Mouse (Mus musculus) B cell, adult 2 months (primary cell): ENCODE results near the gene Dhrs7c.

Source experiments
- DNase-seq, 2 experiments: peaks; one replicate each; pipeline ENCODE4 v3.0.0; 2022

Gene Dhrs7c

DNA sequence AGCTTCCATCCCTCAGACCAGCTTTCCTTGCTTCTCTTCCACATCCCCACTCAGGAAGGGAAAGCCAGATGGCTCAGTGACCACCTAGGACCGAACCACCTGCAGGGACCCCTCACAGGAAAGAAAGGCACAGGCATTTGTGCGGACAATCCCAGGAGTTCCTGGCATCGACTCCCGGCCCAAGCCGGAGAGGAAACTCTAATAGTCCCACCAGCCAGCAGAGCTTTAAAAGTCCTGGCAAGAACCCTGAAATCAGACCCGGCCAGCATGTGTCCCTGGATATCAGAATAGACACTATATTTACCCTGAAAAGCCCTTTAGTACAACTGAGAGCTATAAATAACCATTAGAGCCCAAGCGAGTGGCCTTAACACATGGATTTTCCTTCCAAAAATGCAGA is at the start of gene Dhrs7c:
TSS of gene Dhrs7c (plus strand) at position 257 of the 400 bp plus-strand sequence.
- DNase-seq: no peak

GRCm38 (mm10) chr11:67756287-67756686 is 41.7 kb upstream of the Dhrs7c start:
- no peak for DNase-seq

GRCm38 (mm10) chr11:67757373-67758167 is 40.4 kb upstream of the Dhrs7c start:
- no peak for DNase-seq

- no peak for DNase-seq
Measured at GRCm38 (mm10) chr11:67771053-67771452, 26.9 kb upstream of the Dhrs7c start, which contains the start of gene Glp2r. Gene Glp2r, minus strand, starts transcription at chr11:67771153.

- DNase-seq: no peak
Measured at GRCm38 (mm10) chr11:67771691-67772090, 26.3 kb upstream of the Dhrs7c start.

GRCm38 (mm10) chr11:67772577-67772976 is 25.4 kb upstream of the Dhrs7c start:
- DNase-seq: no peak

GRCm38 (mm10) chr11:67774379-67774778 is 23.6 kb upstream of the Dhrs7c start, which contains the start of gene Gsg1l2:
Gene Gsg1l2, plus strand, starts transcription at chr11:67774608.
- no peak for DNase-seq

- no peak for DNase-seq
Measured at GRCm38 (mm10) chr11:67790182-67790581, 7.8 kb upstream of the Dhrs7c start.

DNA sequence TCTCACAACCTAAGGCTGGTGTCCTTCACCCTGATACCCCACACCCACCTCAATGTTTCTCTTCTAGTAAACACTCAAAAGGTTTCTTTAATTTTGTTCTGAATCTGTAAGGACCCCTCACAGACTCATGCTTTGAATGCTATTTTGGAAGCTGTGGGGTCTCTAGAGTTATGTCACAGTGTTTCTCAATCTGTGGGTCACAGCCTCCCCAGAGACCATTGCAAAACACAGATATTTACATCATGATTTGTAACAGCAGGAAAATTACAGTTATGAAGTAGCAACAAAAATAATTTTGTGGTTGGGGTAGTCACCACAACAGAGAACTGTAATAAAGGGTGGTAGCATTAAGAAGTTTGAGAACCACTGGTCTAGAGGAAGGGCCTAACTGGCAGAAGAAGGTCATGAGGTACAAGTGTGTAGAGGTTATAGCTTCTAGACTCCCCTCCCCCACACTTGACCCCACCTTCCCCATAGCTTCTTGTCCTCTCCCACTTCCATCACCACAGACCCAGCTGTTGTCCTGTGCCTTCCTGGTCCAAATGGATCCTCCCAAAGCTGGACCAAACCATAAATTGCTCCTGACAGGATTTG is 2.2 kb downstream of the Dhrs7c start:
- DNase-seq: no peak

GRCm38 (mm10) chr11:67801169-67801568 is 3.2 kb downstream of the Dhrs7c start:
- no peak for DNase-seq

GRCm38 (mm10) chr11:67805538-67805937 is 7.6 kb downstream of the Dhrs7c start:
- peak in 1 of 2 experiments; percentile 3 for DNase-seq

DNA sequence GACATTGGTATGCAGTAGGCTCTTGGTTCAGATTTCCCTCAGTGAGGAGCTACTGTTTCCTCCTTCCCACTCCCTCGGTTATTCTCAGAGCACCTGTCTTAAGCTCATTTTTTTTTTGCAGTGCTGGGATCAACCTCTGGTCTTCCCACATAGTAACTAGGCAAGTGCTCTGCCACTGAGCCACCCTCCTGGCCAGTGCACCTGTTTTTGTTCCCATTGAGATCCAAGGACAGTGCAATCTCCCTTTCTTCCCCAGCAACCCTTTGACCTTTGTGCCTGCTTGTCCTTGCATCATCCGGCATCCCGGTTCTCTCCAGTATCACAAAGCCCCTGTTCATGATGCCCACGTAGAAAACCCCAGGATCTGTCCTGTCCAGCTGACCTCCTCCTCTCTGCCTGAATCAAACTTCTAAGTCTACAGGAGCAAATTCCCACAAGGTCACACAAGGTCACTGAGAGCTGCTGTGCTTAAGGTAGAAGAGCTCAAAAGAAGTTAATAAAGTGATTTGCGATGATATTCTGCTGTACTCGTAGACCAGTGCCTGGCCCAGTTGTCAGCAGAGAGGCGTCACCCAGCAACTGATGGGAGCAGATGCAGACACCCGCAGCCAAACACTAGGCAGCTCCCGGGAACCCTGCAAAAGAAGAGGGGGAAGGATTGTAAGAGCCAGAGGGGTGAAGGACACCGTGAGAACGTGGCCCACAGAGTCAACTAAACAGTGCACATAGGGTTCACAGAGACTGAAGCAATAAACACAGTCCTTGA is 9.0 kb downstream of the Dhrs7c start:
- DNase-seq: no peak

GRCm38 (mm10) chr11:67808051-67808450 is 10.1 kb downstream of the Dhrs7c start:
- DNase-seq: no peak

GRCm38 (mm10) chr11:67811535-67811934 is 13.5 kb downstream of the Dhrs7c start:
- DNase-seq: no peak

GRCm38 (mm10) chr11:67819604-67820003 is 21.6 kb downstream of the Dhrs7c start:
- no peak for DNase-seq

DNA sequence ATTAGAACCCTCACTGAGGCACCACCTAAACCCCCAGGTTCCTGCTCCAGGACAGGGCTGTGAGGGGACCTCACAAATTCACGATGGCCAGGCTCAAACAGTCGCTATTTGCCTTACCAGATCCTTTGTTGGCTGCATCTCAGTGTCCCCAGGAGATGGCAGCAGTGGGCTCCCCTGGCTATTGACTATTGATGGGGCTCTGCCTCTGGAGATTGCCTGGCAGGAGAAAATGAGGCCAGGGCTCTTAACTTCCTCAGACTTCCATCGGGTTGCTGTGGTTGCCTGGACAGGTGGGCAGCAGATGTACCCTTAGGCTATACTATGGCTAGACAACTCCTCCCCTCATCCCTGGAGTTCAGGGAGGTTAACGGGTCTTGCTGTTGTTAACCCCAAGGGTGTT is 22.2 kb downstream of the Dhrs7c start:
- DNase-seq: peak in 1 of 2 experiments; percentile 5

DNA sequence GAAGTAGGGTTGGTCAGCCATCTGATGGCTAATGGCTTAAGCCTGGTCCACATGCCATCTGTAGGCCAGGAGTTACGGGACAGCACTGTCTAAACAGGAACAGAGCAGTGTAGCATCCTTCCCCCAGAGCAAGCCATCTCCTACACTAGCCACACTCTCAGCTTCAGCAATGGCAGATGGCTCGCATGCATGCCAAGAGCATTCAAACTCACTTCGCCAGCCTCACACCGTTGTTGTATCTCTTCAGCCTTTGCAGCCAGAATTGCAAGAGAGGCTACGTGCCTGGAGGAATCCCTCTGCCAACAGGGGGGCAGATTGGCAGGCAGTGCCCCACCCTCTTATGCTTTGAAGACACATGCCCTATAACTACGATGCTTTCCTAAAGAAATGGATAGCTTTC is 23.6 kb downstream of the Dhrs7c start:
- no peak for DNase-seq

- no peak for DNase-seq
Measured at GRCm38 (mm10) chr11:67828360-67829059, 30.5 kb downstream of the Dhrs7c start.

GRCm38 (mm10) chr11:67829530-67829929 is 31.5 kb downstream of the Dhrs7c start:
- DNase-seq: no peak

- no peak for DNase-seq
Measured at GRCm38 (mm10) chr11:67831820-67832219, 33.8 kb downstream of the Dhrs7c start.

DNA sequence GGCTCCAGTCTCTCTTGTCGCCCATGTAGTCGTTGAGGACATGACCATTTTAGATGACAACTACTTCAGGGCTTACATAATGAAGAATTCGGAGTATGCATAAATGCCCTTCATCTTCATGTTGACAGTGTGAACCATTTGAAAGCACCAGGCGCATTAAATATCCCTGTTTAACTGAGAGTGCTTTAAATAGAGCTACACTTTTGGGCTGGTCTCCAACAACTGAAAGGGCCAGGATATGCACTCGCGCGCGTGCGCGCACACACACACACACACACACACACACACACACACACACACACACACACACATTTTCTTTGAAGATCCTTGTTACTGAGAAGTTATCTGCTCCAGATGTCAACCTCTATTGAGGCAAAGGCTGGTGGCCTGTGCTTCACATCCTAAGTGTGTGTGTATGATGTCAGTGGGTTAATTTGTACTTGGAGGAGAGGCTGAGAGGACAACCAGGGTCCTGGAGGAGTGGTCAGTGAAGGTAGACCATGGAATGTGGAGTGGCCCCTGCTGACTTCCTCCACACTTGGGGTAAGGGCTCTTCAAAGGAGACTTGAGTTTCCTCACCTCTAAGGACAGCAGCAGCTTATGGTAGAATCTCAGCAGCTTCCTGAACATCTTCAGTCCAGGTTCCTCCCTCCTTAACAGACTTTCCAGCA is 37.6 kb downstream of the Dhrs7c start:
- DNase-seq: no peak

DNA sequence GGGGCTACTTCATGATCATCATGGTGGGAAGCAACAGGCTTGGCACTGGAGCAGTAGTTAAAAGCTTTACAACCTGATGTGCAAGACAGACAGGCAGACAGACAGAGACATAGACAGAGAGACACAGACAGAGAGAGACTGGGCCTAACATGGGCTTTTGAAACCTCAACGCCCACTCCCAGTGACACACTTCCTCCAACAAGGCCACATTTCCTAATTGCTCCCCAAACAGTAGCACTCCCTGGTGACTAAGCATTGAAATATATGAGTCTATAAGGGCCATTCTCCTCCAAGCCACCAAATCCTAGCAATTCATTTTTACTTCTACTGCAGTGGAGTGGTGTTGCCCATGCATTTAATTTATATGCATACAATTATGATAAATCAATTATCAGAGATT is 41.8 kb downstream of the Dhrs7c start:
- no peak for DNase-seq
